Mouse (Mus musculus): ENCODE data around the gene Neu3. TPM values are rescaled to one million over a fixed set of nuclear protein-coding genes. Genes with fewer than 3 reads are reported as not detected.

The Neu3 gene
- total and polyA plus RNA-seq, 3 experiments = 3.1 to 4.5 (median 4.2) TPM

- no peak overlapping the region for H3K4me3 ChIP-seq
- no peak overlapping the region for H3K27ac ChIP-seq
- no peak for DNase-seq
- no peak overlapping the region for H3K9ac ChIP-seq (ENCODE audit: low read depth, low read length)
- TF ChIP-seq POLR2A (IDR thresholded peaks at IDR 0.05; ENCODE audit: insufficient read depth, low read depth, low read length) (no peak), CTCF (IDR thresholded peaks at IDR 0.05) (no peak), EP300 (IDR thresholded peaks at IDR 0.05; ENCODE audit: insufficient read depth, low read depth, low read length) (no peak)
- intact Hi-C loops (cut with DNase I) = loop anchor here (2.0 to 5.0 kb wide), 2 partner anchors 78 to 88 kb away; partner anchors contain the start of gene Slco2b1
- H3K79me2 ChIP-seq (replicated peaks; ENCODE audit: control insufficient read depth, insufficient read depth, low read length) = no peaks in the 10 kb centered on the region
- H3K36me3 ChIP-seq (ENCODE audit: control insufficient read depth, insufficient read depth, low read length) = no peaks in the 10 kb centered on the region
- H3K4me1 ChIP-seq (ENCODE audit: control insufficient read depth, insufficient read depth, low read length) = no peaks in the 10 kb centered on the region
- H3K27me3 ChIP-seq (ENCODE audit: control insufficient read depth, insufficient read depth, low read length) = no peaks in the 10 kb centered on the region
- 66% methylated on average over 7 of the region's 7 CpGs for WGBS
Observed at GRCm38 (mm10) chr7:99799118-99799517, 29.1 kb downstream of the Neu3 start.

- 36% methylated on average over 6 of the region's 6 CpGs for WGBS
- H3K79me2 ChIP-seq (replicated peaks; ENCODE audit: control insufficient read depth, insufficient read depth, low read length) = no peaks in the 10 kb centered on the region
- TF ChIP-seq CTCF (IDR thresholded peaks at IDR 0.05) (peak; percentile 91), EP300 (IDR thresholded peaks at IDR 0.05; ENCODE audit: insufficient read depth, low read depth, low read length) (no peak)
- H3K9ac ChIP-seq (ENCODE audit: low read depth, low read length) = no peak overlapping the region
- no peaks in the 10 kb centered on the region for H3K27me3 ChIP-seq (ENCODE audit: control insufficient read depth, insufficient read depth, low read length)
- no peak overlapping the region for H3K4me3 ChIP-seq
- no peaks in the 10 kb centered on the region for H3K36me3 ChIP-seq (ENCODE audit: control insufficient read depth, insufficient read depth, low read length)
- no peak for DNase-seq
- intact Hi-C loops (cut with DNase I) = loop anchor here (1.0 to 5.0 kb wide), 4 partner anchors 79 to 179 kb away; partner anchors contain the start of gene Slco2b1
- no peaks in the 10 kb centered on the region for H3K4me1 ChIP-seq (ENCODE audit: control insufficient read depth, insufficient read depth, low read length)
- H3K27ac ChIP-seq = no peak overlapping the region
Observed at GRCm38 (mm10) chr7:99797911-99798647, 30.1 kb downstream of the Neu3 start.

GRCm38 (mm10) chr7:99797261-99797660 is 31.0 kb downstream of the Neu3 start:
- intact Hi-C loops (cut with DNase I) = loop anchor here (5.0 kb wide), 1 partner anchor 80 kb away; no protein-coding TSS in a partner anchor
- no peak overlapping the region for H3K9ac ChIP-seq (ENCODE audit: low read depth, low read length)
- H3K36me3 ChIP-seq (ENCODE audit: control insufficient read depth, insufficient read depth, low read length) = no peaks in the 10 kb centered on the region
- DNase-seq = no peak
- 88% methylated on average over 3 of the region's 3 CpGs for WGBS
- H3K27me3 ChIP-seq (ENCODE audit: control insufficient read depth, insufficient read depth, low read length) = no peaks in the 10 kb centered on the region
- H3K4me1 ChIP-seq (ENCODE audit: control insufficient read depth, insufficient read depth, low read length) = no peaks in the 10 kb centered on the region
- H3K4me3 ChIP-seq = no peak overlapping the region
- H3K79me2 ChIP-seq (replicated peaks; ENCODE audit: control insufficient read depth, insufficient read depth, low read length) = no peaks in the 10 kb centered on the region
- H3K27ac ChIP-seq = no peak overlapping the region
- no peak for TF ChIP-seq EP300 (IDR thresholded peaks at IDR 0.05; ENCODE audit: insufficient read depth, low read depth, low read length)
- no peak for TF ChIP-seq POLR2A (IDR thresholded peaks at IDR 0.05; ENCODE audit: insufficient read depth, low read depth, low read length)
- no peak for TF ChIP-seq CTCF (IDR thresholded peaks at IDR 0.05)

GRCm38 (mm10) chr7:99796471-99796870 is 31.7 kb downstream of the Neu3 start:
- intact Hi-C loops (cut with DNase I) = loop anchor here (5.0 kb wide), 1 partner anchor 81 kb away; no protein-coding TSS in a partner anchor
- Histone ChIP-seq H3K79me2 (replicated peaks; ENCODE audit: control insufficient read depth, insufficient read depth, low read length) (no peaks in the 10 kb centered on the region), H3K4me3 (no peak overlapping the region), H3K4me1 (ENCODE audit: control insufficient read depth, insufficient read depth, low read length) (no peaks in the 10 kb centered on the region), H3K27me3 (ENCODE audit: control insufficient read depth, insufficient read depth, low read length) (no peaks in the 10 kb centered on the region), H3K36me3 (ENCODE audit: control insufficient read depth, insufficient read depth, low read length) (no peaks in the 10 kb centered on the region), H3K9ac (ENCODE audit: low read depth, low read length) (no peak overlapping the region), H3K27ac (no peak overlapping the region)
- no peak for DNase-seq
- TF ChIP-seq EP300 (IDR thresholded peaks at IDR 0.05; ENCODE audit: insufficient read depth, low read depth, low read length) (no peak), CTCF (IDR thresholded peaks at IDR 0.05) (no peak), POLR2A (IDR thresholded peaks at IDR 0.05; ENCODE audit: insufficient read depth, low read depth, low read length) (no peak)
- WGBS = 67% methylated on average over 3 of the region's 3 CpGs

- peak in 1 of 2 experiments; percentile 37 for DNase-seq
- Histone ChIP-seq H3K9ac (ENCODE audit: low read depth, low read length) (no peak overlapping the region), H3K36me3 (ENCODE audit: control insufficient read depth, insufficient read depth, low read length) (no peaks in the 10 kb centered on the region), H3K79me2 (replicated peaks; ENCODE audit: control insufficient read depth, insufficient read depth, low read length) (no peaks in the 10 kb centered on the region), H3K4me1 (ENCODE audit: control insufficient read depth, insufficient read depth, low read length) (no peaks in the 10 kb centered on the region), H3K4me3 (no peak overlapping the region), H3K27ac (no peak overlapping the region), H3K27me3 (ENCODE audit: control insufficient read depth, insufficient read depth, low read length) (no peaks in the 10 kb centered on the region)
- no peak for TF ChIP-seq POLR2A (IDR thresholded peaks at IDR 0.05; ENCODE audit: insufficient read depth, low read depth, low read length)
- no peak for TF ChIP-seq CTCF (IDR thresholded peaks at IDR 0.05)
- no peak for TF ChIP-seq EP300 (IDR thresholded peaks at IDR 0.05; ENCODE audit: insufficient read depth, low read depth, low read length)
- WGBS = 21% methylated on average over 17 of the region's 17 CpGs
- intact Hi-C loops (cut with DNase I) = loop anchor here (5.0 kb wide), 1 partner anchor 82 kb away; no protein-coding TSS in a partner anchor
Observed at GRCm38 (mm10) chr7:99795192-99795981, 32.8 kb downstream of the Neu3 start.
